Mouse (Mus musculus) ES-Bruce4 (cell line): ENCODE measurements around the gene Ssr2.

Experiments used
- CTCF ChIP-seq: IDR thresholded peaks from one replicate; pipeline ENCODE4 v1.8.1; 2011; ENCODE audit warnings: low read depth, low read length
- EP300 ChIP-seq: IDR thresholded peaks from 2 replicates; pipeline ENCODE4 v1.6.1; 2011; ENCODE audit warnings: low read depth, low read length; ENCODE audit not compliant: insufficient read depth
- POLR2A ChIP-seq: IDR thresholded peaks from one replicate; pipeline ENCODE4 v1.8.1; 2011; ENCODE audit warnings: low read length; ENCODE audit not compliant: insufficient read depth

GRCm38 (mm10) chr3:88573810-88574209 is 1.9 kb upstream of the Ssr2 start:
- 0 out of 2 replicates have a peak, but pooled peaks have one; percentile 39 for TF ChIP-seq EP300
- no peak for TF ChIP-seq POLR2A
- no peak for TF ChIP-seq CTCF
